ENCODE assay signal across 25 mouse cellular contexts in genomic region chr11:77428446-77428845, GRCm38 (mm10). TPM values are rescaled to one million over a fixed set of nuclear protein-coding genes. Genes with fewer than 3 reads are reported as not detected.
DNase-seq lines count a peak whose midpoint lies in the region; ATAC-seq and TF ChIP-seq lines count a peak whose summit lies in the region.
"Had no signal": no experiment of that assay in that cellular context is flagged by ENCODE, and none has a peak within 500 bp of the region (broad histone marks: within the 10 kb centered on the region; RNA-seq: fewer than 3 reads in every experiment).

No protein-coding gene starts in this region.

- ATAC-seq in forebrain, postnatal 0 days = no peak
- ATAC-seq in forebrain, embryonic 14.5 days = no peak
- no peak for ATAC-seq in lung, embryonic 14.5 days (ENCODE audit: insufficient read depth)
- no peak for ATAC-seq in lung, postnatal 0 days
- ATAC-seq: CD4-positive, CD25-positive, alpha-beta regulatory T cell, adult 4 months; forebrain, embryonic 15.5 days; intestine, embryonic 16.5 days had no signal

- H3K27ac ChIP-seq in forebrain, postnatal 0 days (ENCODE audit: low read depth, low read length) = no peak overlapping the region
- H3K27ac ChIP-seq in forebrain, embryonic 14.5 days (ENCODE audit: low read depth, low read length) = no peak overlapping the region
- H3K27ac ChIP-seq in heart, adult 2 months = peak overlapping the region; percentile 15
- no peak overlapping the region for H3K27ac ChIP-seq in lung, embryonic 14.5 days (ENCODE audit: low read depth)
- no peak overlapping the region for H3K27ac ChIP-seq in lung, postnatal 0 days (ENCODE audit: low read length)
- H3K27ac ChIP-seq: embryonic facial prominence, embryonic 15.5 days; forebrain, embryonic 10.5 days; forebrain, embryonic 15.5 days; hindbrain, embryonic 15.5 days had no signal

- H3K9ac ChIP-seq in forebrain, postnatal 0 days = no peak overlapping the region
- no peak overlapping the region for H3K9ac ChIP-seq in forebrain, embryonic 14.5 days (ENCODE audit: low read length)
- no peak overlapping the region for H3K9ac ChIP-seq in heart, adult 2 months (ENCODE audit: low read depth, low read length)
- H3K9ac ChIP-seq in lung, embryonic 14.5 days = no peak overlapping the region
- no peak overlapping the region for H3K9ac ChIP-seq in lung, postnatal 0 days (replicated peaks; ENCODE audit: low read depth)
- H3K9ac ChIP-seq: embryonic facial prominence, embryonic 15.5 days; forebrain, embryonic 15.5 days; hindbrain, embryonic 15.5 days had no signal

- intact Hi-C loops in heart, adult 2 months (cut with DNase I) = no loop called here

- H3K4me1 ChIP-seq in forebrain, postnatal 0 days (ENCODE audit: insufficient read depth) = no peaks in the 10 kb centered on the region
- H3K4me1 ChIP-seq in forebrain, embryonic 14.5 days (ENCODE audit: control insufficient read depth, insufficient read depth, low read length) = no peaks in the 10 kb centered on the region
- peaks cover 1% of the 10 kb centered on the region for H3K4me1 ChIP-seq in heart, adult 2 months (ENCODE audit: control insufficient read depth, insufficient read depth, low read length)
- H3K4me1 ChIP-seq in lung, embryonic 14.5 days (ENCODE audit: insufficient read depth) = no peaks in the 10 kb centered on the region
- H3K4me1 ChIP-seq in lung, postnatal 0 days (ENCODE audit: insufficient read depth, low read depth, low read length) = no peaks in the 10 kb centered on the region
- H3K4me1 ChIP-seq: embryonic facial prominence, embryonic 15.5 days; forebrain, embryonic 10.5 days; forebrain, embryonic 15.5 days; hindbrain, embryonic 15.5 days had no signal

- no peak for TF ChIP-seq POLR2A in heart, adult 2 months (IDR thresholded peaks at IDR 0.05; ENCODE audit: insufficient read depth, low read depth, low read length)

- DNase-seq in forebrain, postnatal 0 days = peak; percentile 10
- DNase-seq in forebrain, embryonic 14.5 days (ENCODE audit: low spot score) = no peak
- no peak for DNase-seq in heart, adult 2 months
- DNase-seq in heart, adult 8-10 months (ENCODE audit: low spot score) = no peak
- peak; percentile 13 for DNase-seq in lung, embryonic 14.5 days
- no peak for DNase-seq in lung, postnatal 0 days (ENCODE audit: low spot score)
- peak; percentile 40 for DNase-seq in adipocyte (ENCODE audit: low spot score)
- DNase-seq: adrenal gland, postnatal 10 days; B cell, adult 2 months; cerebellum, adult 11 months; cerebellum, adult 8-10 months; cerebellum, postnatal 14 days; embryo, embryonic 11 days; gastrocnemius, postnatal 36 days; heart, postnatal 14 days; kidney, adult 2 months had no signal

- TF ChIP-seq CTCF in forebrain, postnatal 0 days (IDR thresholded peaks at IDR 0.05; ENCODE audit: low read depth) = no peak
- TF ChIP-seq CTCF in heart, adult 2 months (IDR thresholded peaks at IDR 0.05) = no peak
- TF ChIP-seq CTCF in lung, embryonic 14.5 days (IDR thresholded peaks at IDR 0.05; ENCODE audit: low read depth) = no peak
- no peak for TF ChIP-seq CTCF in lung, postnatal 0 days (IDR thresholded peaks at IDR 0.05)

- no peaks in the 10 kb centered on the region for H3K79me2 ChIP-seq in heart, adult 2 months (replicated peaks; ENCODE audit: control insufficient read depth, insufficient read depth, low read length)

- TF ChIP-seq EP300 in heart, adult 2 months (IDR thresholded peaks at IDR 0.05; ENCODE audit: insufficient read depth, low read depth, low read length) = no peak
- no peak for TF ChIP-seq EP300 in lung, postnatal 0 days (IDR thresholded peaks at IDR 0.05)

- no peaks in the 10 kb centered on the region for H3K27me3 ChIP-seq in forebrain, postnatal 0 days (ENCODE audit: insufficient read depth, low read length)
- no peaks in the 10 kb centered on the region for H3K27me3 ChIP-seq in forebrain, embryonic 14.5 days (replicated peaks; ENCODE audit: control insufficient read depth, insufficient read depth, low read length)
- H3K27me3 ChIP-seq in heart, adult 2 months (ENCODE audit: control insufficient read depth, insufficient read depth, low read length) = no peaks in the 10 kb centered on the region
- no peaks in the 10 kb centered on the region for H3K27me3 ChIP-seq in lung, embryonic 14.5 days (ENCODE audit: insufficient read depth, low read length)
- no peaks in the 10 kb centered on the region for H3K27me3 ChIP-seq in lung, postnatal 0 days (replicated peaks; ENCODE audit: insufficient read depth, low read length)
- H3K27me3 ChIP-seq: embryonic facial prominence, embryonic 15.5 days; forebrain, embryonic 15.5 days; hindbrain, embryonic 15.5 days had no signal

- no peak overlapping the region for H3K4me3 ChIP-seq in forebrain, postnatal 0 days (ENCODE audit: low read depth, low read length)
- H3K4me3 ChIP-seq in forebrain, embryonic 14.5 days (ENCODE audit: low read depth, low read length) = no peak overlapping the region
- H3K4me3 ChIP-seq in heart, adult 2 months = no peak overlapping the region
- no peak overlapping the region for H3K4me3 ChIP-seq in lung, embryonic 14.5 days (ENCODE audit: low read depth, low read length)
- no peak overlapping the region for H3K4me3 ChIP-seq in lung, postnatal 0 days (ENCODE audit: low read depth, low read length)
- H3K4me3 ChIP-seq: embryonic facial prominence, embryonic 15.5 days; erythroblast, embryonic 14.5 days; forebrain, embryonic 10.5 days; forebrain, embryonic 15.5 days; hindbrain, embryonic 15.5 days had no signal

- H3K4me2 ChIP-seq in forebrain, postnatal 0 days (ENCODE audit: low read depth) = no peak overlapping the region
- no peak overlapping the region for H3K4me2 ChIP-seq in forebrain, embryonic 14.5 days (ENCODE audit: low read length)
- H3K4me2 ChIP-seq in lung, embryonic 14.5 days = no peak overlapping the region
- H3K4me2 ChIP-seq in lung, postnatal 0 days (replicated peaks; ENCODE audit: low read depth, low read length) = no peak overlapping the region
- H3K4me2 ChIP-seq: embryonic facial prominence, embryonic 15.5 days; forebrain, embryonic 15.5 days; hindbrain, embryonic 15.5 days had no signal

- H3K36me3 ChIP-seq in forebrain, postnatal 0 days (ENCODE audit: insufficient read depth) = peaks cover 16% of the 10 kb centered on the region
- peaks cover 16% of the 10 kb centered on the region; the same call in 1 of the 2 replicates for H3K36me3 ChIP-seq in forebrain, embryonic 14.5 days (ENCODE audit: control insufficient read depth, insufficient read depth, low read length)
- peaks cover 51% of the 10 kb centered on the region for H3K36me3 ChIP-seq in heart, adult 2 months (ENCODE audit: control insufficient read depth, insufficient read depth, low read length)
- H3K36me3 ChIP-seq in lung, embryonic 14.5 days (ENCODE audit: insufficient read depth) = peaks cover 10% of the 10 kb centered on the region
- H3K36me3 ChIP-seq in lung, postnatal 0 days (ENCODE audit: insufficient read depth, low read length) = peaks cover 11% of the 10 kb centered on the region; the same call in 1 of the 2 replicates

- no peaks in the 10 kb centered on the region for H3K9me3 ChIP-seq in forebrain, postnatal 0 days (ENCODE audit: low read length)
- no peaks in the 10 kb centered on the region for H3K9me3 ChIP-seq in forebrain, embryonic 14.5 days (replicated peaks; ENCODE audit: control insufficient read depth, low read length)
- H3K9me3 ChIP-seq in lung, embryonic 14.5 days (ENCODE audit: low read depth, low read length) = no peaks in the 10 kb centered on the region
- no peaks in the 10 kb centered on the region for H3K9me3 ChIP-seq in lung, postnatal 0 days (ENCODE audit: low read length)
- H3K9me3 ChIP-seq: embryonic facial prominence, embryonic 15.5 days; forebrain, embryonic 10.5 days; forebrain, embryonic 15.5 days; G1E; hindbrain, embryonic 15.5 days had no signal

- WGBS in forebrain, postnatal 0 days = 71% methylated on average over 1 of the region's 1 CpGs
- 88% methylated on average over 1 of the region's 1 CpGs for WGBS in forebrain, embryonic 14.5 days
- WGBS in heart, adult 2 months = 52% methylated on average over 1 of the region's 1 CpGs
- WGBS in lung, embryonic 14.5 days = 74% methylated on average over 1 of the region's 1 CpGs
- WGBS in lung, postnatal 0 days = 69% methylated on average over 1 of the region's 1 CpGs

RNA-seq across cellular contexts. Expression of gene Coro6, which starts 33.8 kb away (rescaled TPM):
- 0.43 and 0.54 TPM in 2 replicates for total RNA-seq in forebrain, postnatal 0 days (2014; rRNA removed)
- polyA plus RNA-seq in forebrain, postnatal 0 days (2015; fragmentation: Nextera tagmentation; extraction: Ambion mirVana) = 0.12 and 0.28 TPM in 2 replicates
- 0.06 TPM in 1 of 2 replicates, not detected in the other for polyA plus RNA-seq in forebrain, embryonic 14.5 days (2014; fragmentation: Nextera tagmentation; extraction: Ambion mirVana)
- total RNA-seq in heart, adult 2 months (2021) = 100 to 1,000 TPM; 207 to 213 TPM
- polyA plus RNA-seq in heart, adult 2 months (2012; rRNA removed) = 482 and 483 TPM in 2 replicates
- 100 to 1,000 TPM; 221 to 251 (median 232) TPM for total RNA-seq in heart, adult 8-10 months (2022)
- 0.22 and 0.99 TPM in 2 replicates for polyA plus RNA-seq in lung, embryonic 14.5 days (2014; fragmentation: Nextera tagmentation; extraction: Ambion mirVana)
- 0.26 and 0.45 TPM in 2 replicates for polyA plus RNA-seq in lung, postnatal 0 days (2015; fragmentation: Nextera tagmentation; extraction: Ambion mirVana)
- total RNA-seq: common myeloid progenitor, adult 5-6 weeks had no signal
- polyA plus RNA-seq: CD4-positive, CD25-positive, alpha-beta regulatory T cell, adult 4 months; erythroblast, embryonic 14.5 days; G1E; intestine, embryonic 16.5 days had no signal

Comparison
In these comparisons a context has a peak if more than half of its experiments do, and no peak if none do; other contexts are left out.
1. DNase-seq: peak in forebrain, postnatal 0 days (single experiment), lung, embryonic 14.5 days (single experiment) and adipocyte (single experiment); none in forebrain, embryonic 14.5 days (single experiment), heart, adult 2 months (0 of 2), heart, adult 8-10 months (single experiment) and lung, postnatal 0 days (single experiment).
2. RNA of gene Coro6, which starts 33.8 kb away (polyA plus RNA-seq): 482 to 483 TPM in heart, adult 2 months; 0.26 to 0.45 TPM in lung, postnatal 0 days, 0.22 to 0.99 TPM in lung, embryonic 14.5 days, 0.12 to 0.28 TPM in forebrain, postnatal 0 days and 0.06 TPM in forebrain, embryonic 14.5 days; every median in the first group is over 100 times any median in the second.